Mouse (Mus musculus) liver, embryonic 11.5 days (tissue): ENCODE results near the gene Tmem9b. TPM values are rescaled to one million over a fixed set of nuclear protein-coding genes. Genes with fewer than 3 reads are reported as not detected.

Source experiments
- ATAC-seq: fragments of 200-750 bp; cut with Nextera tagmentation; replicated peaks from 2 replicates; pipeline ENCODE4 v1.8.0; 2017; ENCODE audit warnings: moderate number of reproducible peaks, mild to moderate bottlenecking, moderate TSS enrichment, moderate library complexity; ENCODE audit not compliant: low FRiP score
- DNase-seq: peaks from one replicate; pipeline ENCODE4 v3.0.0-alpha.2; 2017; ENCODE audit warnings: low spot score
- H3K27ac ChIP-seq: fragments of 300-500 bp; sonication (generic); 2 replicates; pipeline ENCODE4 v1.5.1; 2014; ENCODE audit warnings: mild to moderate bottlenecking, low read depth, low read length, control low read depth
- H3K27me3 ChIP-seq: fragments of 300-500 bp; sonication (generic); replicated peaks from 2 replicates; pipeline ENCODE4 v1.6.1; 2014; ENCODE audit warnings: low read length, mixed read lengths; ENCODE audit not compliant: control insufficient read depth, insufficient read depth
- H3K36me3 ChIP-seq: fragments of 300-500 bp; sonication (generic); 2 replicates; pipeline ENCODE4 v1.6.1; 2014; ENCODE audit warnings: mild to moderate bottlenecking, low read length, moderate library complexity, mixed read lengths; ENCODE audit not compliant: control insufficient read depth, insufficient read depth
- H3K4me1 ChIP-seq: fragments of 300-500 bp; sonication (generic); replicated peaks from 2 replicates; pipeline ENCODE4 v1.6.1; 2014; ENCODE audit warnings: low read length, mixed read lengths; ENCODE audit not compliant: control insufficient read depth, insufficient read depth
- H3K4me2 ChIP-seq: fragments of 300-500 bp; sonication (generic); 2 replicates; pipeline ENCODE4 v1.6.1; 2014; ENCODE audit warnings: mild to moderate bottlenecking, control low read depth, moderate library complexity
- H3K4me3 ChIP-seq: fragments of 300-500 bp; sonication (generic); 2 replicates; pipeline ENCODE4 v1.5.1; 2014; ENCODE audit warnings: low read depth, low read length, control low read depth
- H3K9ac ChIP-seq: fragments of 300-500 bp; sonication (generic); 2 replicates; pipeline ENCODE4 v1.6.1; 2014; ENCODE audit warnings: low read depth, low read length, control low read depth
- H3K9me3 ChIP-seq: fragments of 300-500 bp; sonication (generic); 2 replicates; pipeline ENCODE4 v1.6.1; 2016; ENCODE audit warnings: low read length, inconsistent platforms, mixed read lengths; ENCODE audit not compliant: control insufficient read depth
- WGBS: fragments of 180-500 bp; shearing (Covaris S2); extraction: QIAGEN DNeasy Blood & Tissue Kit; methylation state at CpG from one replicate; pipeline ENCODE4 v1.1.7; 2014; 5-methylcytosine and 5-hydroxymethylcytosine counted together
- polyA plus RNA-seq: library from polyadenylated mRNA; unstranded; fragments of >200 nt; fragmentation: Nextera tagmentation; extraction: Ambion mirVana; gene quantifications from 2 replicates; pipeline ENCODE4 v1.2.1, GENCODE M21; 2014

The Tmem9b gene
- polyA plus RNA-seq, 1 experiment from 2014 or later, result 51.0 TPM

DNA sequence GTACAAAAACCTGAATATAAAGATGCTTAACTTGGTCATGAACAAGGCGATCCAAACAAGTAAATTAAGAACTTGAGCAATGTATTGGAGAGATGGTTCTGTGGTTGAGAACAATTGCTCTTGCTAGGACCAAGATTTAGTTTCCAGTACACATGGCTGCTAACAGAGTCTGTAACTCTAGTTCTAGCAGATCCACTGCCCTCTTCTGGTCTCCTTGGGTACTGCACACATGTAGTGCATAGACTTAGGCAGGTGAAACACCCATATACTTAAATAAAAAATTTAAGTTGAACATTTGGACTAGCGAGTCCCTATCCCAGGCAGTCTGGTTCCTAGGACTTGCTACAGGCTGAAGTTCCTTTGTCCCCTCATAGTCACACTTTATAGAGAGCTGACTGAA lies 30.1 kb downstream of the Tmem9b start:
- H3K36me3 ChIP-seq, result no peaks in the 10 kb centered on the region
- H3K4me3 ChIP-seq, result no peak overlapping the region
- no peaks in the 10 kb centered on the region for H3K27me3 ChIP-seq
- H3K4me2 ChIP-seq, result no peak overlapping the region
- H3K27ac ChIP-seq, result no peak overlapping the region
- WGBS, result 90% methylated on average over 2 of the region's 2 CpGs
- H3K9ac ChIP-seq, result no peak overlapping the region
- peaks cover 2% of the 10 kb centered on the region; the same call in 1 of the 2 replicates for H3K4me1 ChIP-seq
- H3K9me3 ChIP-seq, result 0 out of 2 replicates have a peak, but pooled peaks cover 3% of the 10 kb centered on the region
- DNase-seq (no peak), ATAC-seq (no peak)

DNA sequence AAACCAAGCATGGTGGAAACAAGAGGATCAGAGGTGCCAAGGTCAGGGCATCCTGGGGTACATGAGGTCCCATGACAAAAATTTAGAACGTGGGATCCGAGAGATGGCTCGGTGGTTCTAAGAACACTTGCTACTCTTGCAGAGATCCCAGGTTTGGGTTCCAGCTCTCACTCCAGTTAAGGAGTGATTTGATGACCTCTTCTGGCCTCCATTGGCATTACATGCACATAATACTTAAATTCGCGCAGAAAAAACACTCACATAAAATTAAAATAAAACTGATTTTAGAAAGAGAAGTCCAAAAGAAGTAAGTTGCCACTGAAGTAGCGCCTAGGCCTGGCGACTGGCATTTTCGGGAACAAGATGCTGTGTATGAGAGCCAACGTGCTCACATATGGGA lies 33.4 kb downstream of the Tmem9b start:
- H3K27ac ChIP-seq, result no peak overlapping the region
- H3K4me2 ChIP-seq, result no peak overlapping the region
- no peaks in the 10 kb centered on the region for H3K36me3 ChIP-seq
- no peak for ATAC-seq
- H3K9me3 ChIP-seq, result 0 out of 2 replicates have a peak, but pooled peaks cover 3% of the 10 kb centered on the region
- H3K4me1 ChIP-seq, result no peaks in the 10 kb centered on the region
- no peak overlapping the region for H3K4me3 ChIP-seq
- H3K27me3 ChIP-seq, result no peaks in the 10 kb centered on the region
- no peak for DNase-seq
- WGBS, result 64% methylated on average over 9 of the region's 9 CpGs
- H3K9ac ChIP-seq, result no peak overlapping the region

DNA sequence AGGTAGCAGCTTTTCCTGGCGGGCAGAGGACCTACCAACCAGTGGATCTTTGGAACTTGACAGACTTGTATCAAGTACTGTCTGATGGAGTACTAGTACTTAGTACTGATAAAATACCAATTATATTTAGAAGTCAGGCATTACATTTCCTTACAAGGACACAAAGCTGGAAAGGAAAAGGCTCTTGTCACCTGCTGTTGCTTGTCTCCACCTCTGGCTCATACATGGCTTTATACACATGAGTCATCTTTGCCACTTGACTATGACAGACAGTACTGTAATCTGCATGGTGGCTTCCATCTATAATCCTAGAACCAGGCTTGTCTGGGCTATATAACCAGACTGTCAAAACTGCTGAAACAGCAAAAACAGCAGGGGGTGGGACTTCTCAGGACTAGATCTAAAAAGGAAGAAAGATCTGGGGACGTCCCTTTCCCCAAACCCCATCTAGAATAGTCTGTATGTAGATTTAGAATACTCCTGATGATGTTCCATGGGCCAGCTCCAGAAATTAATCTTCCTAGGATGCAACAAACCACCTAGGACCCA lies 39.2 kb downstream of the Tmem9b start:
- no peaks in the 10 kb centered on the region for H3K9me3 ChIP-seq
- no peak overlapping the region for H3K4me3 ChIP-seq
- no peak overlapping the region for H3K27ac ChIP-seq
- H3K4me1 ChIP-seq, result no peaks in the 10 kb centered on the region
- peaks cover 3% of the 10 kb centered on the region; the same call in 1 of the 2 replicates for H3K36me3 ChIP-seq
- ATAC-seq (no peak), DNase-seq (no peak)
- 84% methylated on average over 2 of the region's 2 CpGs for WGBS
- no peaks in the 10 kb centered on the region for H3K27me3 ChIP-seq
- no peak overlapping the region for H3K9ac ChIP-seq
- no peak overlapping the region for H3K4me2 ChIP-seq

DNA sequence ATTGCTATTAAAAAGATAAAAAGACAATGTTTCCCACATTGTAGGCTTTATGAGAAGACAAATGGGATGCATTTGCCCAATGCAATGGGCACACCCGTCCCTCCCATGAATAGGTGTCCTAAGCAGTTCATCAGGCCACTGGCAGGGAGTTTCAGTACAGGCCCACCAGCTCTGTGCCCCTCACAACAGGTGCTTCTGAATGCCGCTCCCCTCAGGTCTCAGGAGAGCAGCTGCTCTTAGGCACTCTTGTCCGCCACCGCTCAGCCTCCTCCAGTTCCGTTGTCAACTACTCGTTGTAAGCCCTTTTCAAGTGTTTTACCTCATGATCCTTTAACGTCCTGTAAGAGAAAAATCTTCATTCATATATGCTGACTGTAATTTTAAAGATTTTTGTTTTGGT lies 40.5 kb downstream of the Tmem9b start:
- Histone ChIP-seq H3K9me3 (no peaks in the 10 kb centered on the region), H3K27me3 (no peaks in the 10 kb centered on the region), H3K27ac (no peak overlapping the region), H3K4me2 (no peak overlapping the region), H3K4me3 (no peak overlapping the region), H3K9ac (no peak overlapping the region), H3K4me1 (no peaks in the 10 kb centered on the region), H3K36me3 (peaks cover 3% of the 10 kb centered on the region; the same call in 1 of the 2 replicates)
- no peak for ATAC-seq
- DNase-seq, result no peak
- 94% methylated on average over 7 of the region's 7 CpGs for WGBS

DNA sequence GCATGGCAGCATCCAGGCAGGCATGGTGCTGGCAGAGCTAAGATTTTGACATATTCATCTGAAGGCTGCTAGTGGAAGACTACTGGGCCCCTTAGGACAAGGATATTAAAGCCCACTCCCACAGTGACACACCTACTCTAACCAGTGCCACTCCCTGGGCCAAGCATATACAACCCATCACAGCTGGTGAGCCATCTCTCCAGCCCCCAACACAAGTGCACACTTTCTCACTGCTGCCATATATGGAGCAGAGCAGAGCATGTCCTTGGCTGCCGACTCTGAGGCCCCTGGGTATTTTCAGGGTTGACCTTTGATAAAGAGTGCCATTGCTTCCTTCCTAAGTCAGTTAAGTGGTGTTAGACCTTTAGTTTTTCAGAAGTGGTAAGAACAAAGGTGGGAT lies 42.6 kb downstream of the Tmem9b start:
- Histone ChIP-seq H3K27ac (no peak overlapping the region), H3K4me2 (no peak overlapping the region), H3K36me3 (peaks cover 3% of the 10 kb centered on the region; the same call in 1 of the 2 replicates), H3K4me1 (no peaks in the 10 kb centered on the region), H3K27me3 (no peaks in the 10 kb centered on the region), H3K9ac (no peak overlapping the region), H3K9me3 (no peaks in the 10 kb centered on the region), H3K4me3 (no peak overlapping the region)
- no peak for DNase-seq
- no peak for ATAC-seq
- 69% methylated on average over 1 of the region's 1 CpGs for WGBS

DNA sequence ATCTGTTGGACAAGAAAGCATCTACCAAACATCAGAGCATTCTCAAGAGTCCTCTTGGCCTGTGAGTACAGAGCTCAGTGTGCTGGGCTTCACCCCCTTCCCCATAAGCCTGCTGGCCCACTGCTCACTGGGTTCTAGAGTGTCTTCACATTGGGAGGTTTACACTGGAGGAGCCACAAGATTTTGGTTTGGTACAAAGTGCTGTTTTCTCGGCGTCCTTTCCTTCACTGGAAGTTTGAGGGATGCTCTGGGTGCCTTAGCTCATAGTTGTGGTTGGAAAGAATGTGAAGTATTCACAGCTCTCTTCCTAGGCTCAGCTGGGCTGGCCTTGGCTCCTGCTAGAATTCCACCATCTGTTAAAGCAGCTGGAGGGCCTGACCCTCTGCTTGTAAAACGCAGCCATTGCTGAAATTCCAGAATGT lies 43.7 kb downstream of the Tmem9b start:
- 53% methylated on average over 3 of the region's 3 CpGs for WGBS
- H3K9me3 ChIP-seq, result no peaks in the 10 kb centered on the region
- H3K4me2 ChIP-seq, result no peak overlapping the region
- H3K4me3 ChIP-seq, result no peak overlapping the region
- H3K36me3 ChIP-seq, result peaks cover 3% of the 10 kb centered on the region; the same call in 1 of the 2 replicates
- ATAC-seq (no peak), DNase-seq (no peak)
- H3K4me1 ChIP-seq, result no peaks in the 10 kb centered on the region
- H3K9ac ChIP-seq, result no peak overlapping the region
- no peaks in the 10 kb centered on the region for H3K27me3 ChIP-seq
- H3K27ac ChIP-seq, result no peak overlapping the region

DNA sequence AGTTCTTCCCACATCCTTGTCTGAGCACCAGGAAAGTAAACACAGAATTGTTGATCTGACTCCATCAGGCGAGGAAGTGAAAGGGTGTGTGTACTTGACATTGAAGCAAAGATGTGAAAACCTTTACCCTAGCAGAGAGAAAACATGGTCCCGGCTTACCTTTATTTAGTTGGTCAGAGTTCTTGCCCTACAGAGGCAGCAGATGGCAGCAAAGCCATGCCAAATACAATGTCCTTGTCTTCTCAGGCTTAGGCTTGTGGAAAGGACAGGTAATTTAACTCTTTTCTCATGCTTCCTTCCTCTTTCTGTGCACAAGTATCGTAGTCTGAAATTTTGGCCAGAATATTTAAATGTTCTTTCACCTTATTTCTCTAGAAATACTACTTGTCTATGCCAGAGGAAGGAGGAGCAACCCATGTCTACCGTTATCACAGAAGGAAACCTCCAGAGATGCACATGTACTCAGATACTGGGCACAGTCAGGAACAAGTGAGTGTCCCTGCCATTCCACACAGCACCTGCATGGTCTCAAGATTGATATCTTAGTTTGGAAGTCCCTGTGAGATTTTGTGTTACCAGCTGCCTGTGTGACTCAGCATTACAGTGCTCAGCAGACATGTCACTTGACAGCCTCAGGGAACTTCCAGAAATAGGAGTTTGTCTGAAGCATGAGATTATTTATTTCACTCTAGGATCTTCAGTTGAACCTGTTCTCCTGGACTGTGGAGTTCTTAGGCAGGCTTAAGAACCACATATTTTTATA lies 45.5 kb downstream of the Tmem9b start:
- Histone ChIP-seq H3K9me3 (no peaks in the 10 kb centered on the region), H3K9ac (no peak overlapping the region), H3K36me3 (peaks cover 3% of the 10 kb centered on the region; the same call in 1 of the 2 replicates), H3K4me2 (no peak overlapping the region), H3K4me1 (peaks cover 3% of the 10 kb centered on the region), H3K4me3 (no peak overlapping the region), H3K27me3 (no peaks in the 10 kb centered on the region), H3K27ac (no peak overlapping the region)
- ATAC-seq, result no peak
- WGBS, result 41% methylated on average over 4 of the region's 4 CpGs
- DNase-seq, result no peak

DNA sequence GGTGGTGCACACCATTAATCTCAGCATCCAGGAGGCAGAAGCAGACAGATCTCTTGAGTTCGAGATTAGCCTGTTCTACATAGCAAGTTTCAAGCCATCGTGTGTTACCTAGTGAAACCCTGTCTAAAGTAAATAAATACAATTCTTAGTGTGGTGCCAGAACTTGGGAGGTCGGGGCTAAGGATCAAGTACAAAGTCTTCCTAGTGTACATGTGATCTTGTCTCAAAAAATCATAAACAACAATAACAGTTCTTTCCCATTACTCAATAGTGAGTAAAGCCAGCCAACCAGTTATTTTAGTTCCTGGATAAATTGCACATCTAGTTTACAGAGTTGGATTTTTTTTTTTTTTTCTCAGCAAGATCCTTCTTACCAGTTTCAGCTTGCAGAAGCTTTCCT lies 48.2 kb downstream of the Tmem9b start:
- Histone ChIP-seq H3K27ac (no peak overlapping the region), H3K4me2 (peak overlapping the region; percentile 73), H3K9me3 (no peaks in the 10 kb centered on the region), H3K4me3 (peak overlapping the region; percentile 73), H3K9ac (peak overlapping the region; percentile 81), H3K4me1 (peaks cover 3% of the 10 kb centered on the region), H3K27me3 (no peaks in the 10 kb centered on the region), H3K36me3 (no peaks in the 10 kb centered on the region; the same call in 1 of the 2 replicates)
- ATAC-seq, result no peak
- 45% methylated on average over 3 of the region's 3 CpGs for WGBS
- no peak for DNase-seq

DNA sequence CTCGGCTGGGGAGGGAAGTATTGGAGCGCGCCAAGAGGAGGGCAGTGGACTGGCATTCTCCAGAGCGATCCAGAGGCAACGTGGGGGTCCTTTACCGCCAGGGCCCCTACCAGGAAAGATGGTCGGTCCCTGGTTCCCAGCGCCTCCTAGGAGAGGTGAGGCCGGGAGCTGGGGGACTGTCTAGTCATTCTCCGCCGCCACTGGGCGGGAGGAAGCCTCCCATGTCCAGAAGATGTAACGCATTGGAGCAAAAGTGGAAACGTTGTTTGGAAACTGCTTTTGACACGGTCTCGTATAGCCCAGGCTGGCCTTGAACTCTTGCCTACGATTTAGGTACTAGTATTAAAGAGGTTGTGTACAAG lies 48.7 kb downstream of the Tmem9b start:
- H3K4me3 ChIP-seq, result peak overlapping the region; percentile 73
- H3K27me3 ChIP-seq, result no peaks in the 10 kb centered on the region
- no peaks in the 10 kb centered on the region for H3K9me3 ChIP-seq
- 2% methylated on average over 15 of the region's 17 CpGs for WGBS
- peaks cover 3% of the 10 kb centered on the region for H3K4me1 ChIP-seq
- H3K4me2 ChIP-seq, result peak overlapping the region; percentile 73
- no peaks in the 10 kb centered on the region; the same call in 1 of the 2 replicates for H3K36me3 ChIP-seq
- peak overlapping the region; percentile 81 for H3K9ac ChIP-seq
- peak overlapping the region; percentile 69 for H3K27ac ChIP-seq
- DNase-seq (no peak), ATAC-seq (no peak)
